Mouse (Mus musculus) lung, embryonic 15.5 days (tissue): ENCODE data around the gene Rrp1. TPM values are rescaled to one million over a fixed set of nuclear protein-coding genes. Genes with fewer than 3 reads are reported as not detected.
"Not testable (repeated sequence)": the region's sequence is repeated elsewhere in the genome, so short reads cannot be mapped to it uniquely, and the experiment has no call there.

Experiments used
- ATAC-seq: fragments of 200-750 bp; cut with Nextera tagmentation; 2 replicates; pipeline ENCODE4 v1.8.0; 2017; ENCODE audit warnings: moderate number of reproducible peaks, borderline replicate concordance; ENCODE audit not compliant: low FRiP score, low TSS enrichment; ENCODE audit errors: extremely low read depth
- H3K27ac ChIP-seq: fragments of 300-500 bp; sonication (generic); 2 replicates; pipeline ENCODE4 v1.5.1; 2015; ENCODE audit warnings: moderate library complexity, mild to moderate bottlenecking, inconsistent platforms
- H3K27me3 ChIP-seq: fragments of 300-500 bp; sonication (generic); 2 replicates; pipeline ENCODE4 v1.6.1; 2015; ENCODE audit warnings: inconsistent platforms
- H3K36me3 ChIP-seq: fragments of 300-500 bp; sonication (generic); 2 replicates; pipeline ENCODE4 v1.6.1; 2015; ENCODE audit warnings: inconsistent platforms
- H3K4me1 ChIP-seq: fragments of 300-500 bp; sonication (generic); 2 replicates; pipeline ENCODE4 v1.6.1; 2015; ENCODE audit warnings: inconsistent platforms
- H3K4me2 ChIP-seq: fragments of 300-500 bp; sonication (generic); 2 replicates; pipeline ENCODE4 v1.6.1; 2015; ENCODE audit warnings: inconsistent platforms, mild to moderate bottlenecking, moderate library complexity
- H3K4me3 ChIP-seq: fragments of 300-500 bp; sonication (generic); 2 replicates; pipeline ENCODE4 v1.5.1; 2015; ENCODE audit warnings: mild to moderate bottlenecking, inconsistent platforms
- H3K9ac ChIP-seq: fragments of 300-500 bp; sonication (generic); 2 replicates; pipeline ENCODE4 v1.6.1; 2015; ENCODE audit warnings: inconsistent platforms
- H3K9me3 ChIP-seq: fragments of 300-500 bp; sonication (generic); 2 replicates; pipeline ENCODE4 v1.6.1; 2016; ENCODE audit warnings: inconsistent platforms
- WGBS: fragments of 180-500 bp; shearing (Covaris S2); methylation state at CpG from one replicate; pipeline ENCODE4 v1.1.7; 2015; 5-methylcytosine and 5-hydroxymethylcytosine counted together
- polyA plus RNA-seq: library from polyadenylated mRNA; unstranded; fragments of >200 nt; fragmentation: Nextera tagmentation; extraction: Ambion mirVana; gene quantifications from 2 replicates; pipeline ENCODE4 v1.2.1, GENCODE M21; 2015

Gene Rrp1
- polyA plus RNA-seq, 1 experiment from 2014 or later = 284 TPM

- Histone ChIP-seq H3K27me3 (no peaks in the 10 kb centered on the region), H3K9ac (no peak overlapping the region), H3K4me1 (peaks cover 15% of the 10 kb centered on the region; the same call in 1 of the 2 replicates), H3K4me2 (no peak overlapping the region), H3K4me3 (no peak overlapping the region), H3K36me3 (no peaks in the 10 kb centered on the region), H3K9me3 (no peaks in the 10 kb centered on the region), H3K27ac (no peak overlapping the region)
- 39% methylated on average over 4 of the region's 4 CpGs for WGBS
- no peak for ATAC-seq
Observed at GRCm38 (mm10) chr10:78367586-78367985, 45.3 kb downstream of the Rrp1 start.

GRCm38 (mm10) chr10:78366851-78367312 lies 46.0 kb downstream of the Rrp1 start:
- H3K9me3 ChIP-seq = no peaks in the 10 kb centered on the region
- no peak for ATAC-seq
- no peaks in the 10 kb centered on the region for H3K27me3 ChIP-seq
- no peak overlapping the region for H3K4me3 ChIP-seq
- peaks cover 15% of the 10 kb centered on the region; the same call in 1 of the 2 replicates for H3K4me1 ChIP-seq
- no peak overlapping the region for H3K9ac ChIP-seq
- no peaks in the 10 kb centered on the region for H3K36me3 ChIP-seq
- H3K4me2 ChIP-seq = no peak overlapping the region
- 38% methylated on average over 9 of the region's 9 CpGs for WGBS
- H3K27ac ChIP-seq = no peak overlapping the region

- Histone ChIP-seq H3K27me3 (no peaks in the 10 kb centered on the region), H3K4me2 (no peak overlapping the region), H3K27ac (no peak overlapping the region), H3K36me3 (no peaks in the 10 kb centered on the region), H3K4me3 (no peak overlapping the region), H3K9ac (no peak overlapping the region), H3K4me1 (peaks cover 12% of the 10 kb centered on the region; the same call in 1 of the 2 replicates), H3K9me3 (no peaks in the 10 kb centered on the region)
- 32% methylated on average over 5 of the region's 5 CpGs for WGBS
- no peak for ATAC-seq
Observed at GRCm38 (mm10) chr10:78366195-78366834, 46.5 kb downstream of the Rrp1 start.

- Histone ChIP-seq H3K27me3 (no peaks in the 10 kb centered on the region), H3K27ac (no peak overlapping the region), H3K36me3 (no peaks in the 10 kb centered on the region), H3K9me3 (no peaks in the 10 kb centered on the region), H3K9ac (no peak overlapping the region), H3K4me3 (no peak overlapping the region), H3K4me2 (no peak overlapping the region), H3K4me1 (0 out of 2 replicates have a peak, but pooled peaks cover 11% of the 10 kb centered on the region)
- no peak for ATAC-seq
- WGBS = 65% methylated on average over 6 of the region's 6 CpGs
Observed at GRCm38 (mm10) chr10:78365555-78365954, 47.3 kb downstream of the Rrp1 start.

- H3K9ac ChIP-seq = no peak overlapping the region
- WGBS = 36% methylated on average over 2 of the region's 2 CpGs
- no peak overlapping the region for H3K27ac ChIP-seq
- H3K27me3 ChIP-seq = no peaks in the 10 kb centered on the region
- H3K4me2 ChIP-seq = no peak overlapping the region
- no peaks in the 10 kb centered on the region for H3K36me3 ChIP-seq
- no peak overlapping the region for H3K4me3 ChIP-seq
- ATAC-seq = no peak
- H3K9me3 ChIP-seq = no peaks in the 10 kb centered on the region
- H3K4me1 ChIP-seq = 0 out of 2 replicates have a peak, but pooled peaks cover 11% of the 10 kb centered on the region
Observed at GRCm38 (mm10) chr10:78364106-78364505, 48.7 kb downstream of the Rrp1 start.

- WGBS = 86% methylated on average over 6 of the region's 6 CpGs
- H3K27ac ChIP-seq = no peak overlapping the region
- no peak for ATAC-seq
- no peak overlapping the region for H3K4me2 ChIP-seq
- 0 out of 2 replicates have a peak, but pooled peaks cover 11% of the 10 kb centered on the region for H3K4me1 ChIP-seq
- H3K9me3 ChIP-seq = no peaks in the 10 kb centered on the region
- H3K9ac ChIP-seq = no peak overlapping the region
- H3K4me3 ChIP-seq = no peak overlapping the region
- no peaks in the 10 kb centered on the region for H3K27me3 ChIP-seq
- H3K36me3 ChIP-seq = no peaks in the 10 kb centered on the region
Observed at GRCm38 (mm10) chr10:78363366-78363765, 49.5 kb downstream of the Rrp1 start.

- 75% methylated on average over 2 of the region's 2 CpGs for WGBS
- no peak for ATAC-seq
- H3K4me1 ChIP-seq = 0 out of 2 replicates have a peak, but pooled peaks cover 10% of the 10 kb centered on the region
Observed at GRCm38 (mm10) chr10:78361951-78362350, 50.9 kb downstream of the Rrp1 start.

GRCm38 (mm10) chr10:78360290-78360711 lies 52.5 kb downstream of the Rrp1 start:
- H3K4me3 ChIP-seq = no peak overlapping the region
- 0 out of 2 replicates have a peak, but pooled peaks cover 3% of the 10 kb centered on the region for H3K4me1 ChIP-seq
- H3K9me3 ChIP-seq = no peaks in the 10 kb centered on the region
- no peaks in the 10 kb centered on the region for H3K27me3 ChIP-seq
- no peak overlapping the region for H3K9ac ChIP-seq
- no peak overlapping the region for H3K27ac ChIP-seq
- no peak for ATAC-seq
- no peaks in the 10 kb centered on the region for H3K36me3 ChIP-seq
- 51% methylated on average over 3 of the region's 3 CpGs for WGBS
- no peak overlapping the region for H3K4me2 ChIP-seq

More at GRCm38 (mm10) chr10:78361951-78362350, 50.9 kb downstream of the Rrp1 start:
- Histone ChIP-seq H3K9ac (no peak overlapping the region), H3K27ac (no peak overlapping the region), H3K4me2 (no peak overlapping the region), H3K27me3 (no peaks in the 10 kb centered on the region), H3K36me3 (no peaks in the 10 kb centered on the region), H3K9me3 (no peaks in the 10 kb centered on the region), H3K4me3 (no peak overlapping the region)

GRCm38 (mm10) chr10:78358999-78359398 lies 53.8 kb downstream of the Rrp1 start:
- H3K27ac ChIP-seq, H3K4me2 ChIP-seq, H3K27me3 ChIP-seq, H3K4me1 ChIP-seq, ATAC-seq, H3K36me3 ChIP-seq, H3K4me3 ChIP-seq, H3K9me3 ChIP-seq, H3K9ac ChIP-seq: not testable (repeated sequence)
- WGBS = 85% methylated on average over 3 of the region's 3 CpGs

GRCm38 (mm10) chr10:78358266-78358665 lies 54.6 kb downstream of the Rrp1 start:
- no peak overlapping the region for H3K9ac ChIP-seq
- no peak for ATAC-seq
- H3K4me3 ChIP-seq = no peak overlapping the region
- H3K9me3 ChIP-seq = no peaks in the 10 kb centered on the region
- WGBS = 81% methylated on average over 4 of the region's 4 CpGs
- H3K36me3 ChIP-seq = no peaks in the 10 kb centered on the region
- no peak overlapping the region for H3K27ac ChIP-seq
- H3K27me3 ChIP-seq = no peaks in the 10 kb centered on the region
- H3K4me1 ChIP-seq = 0 out of 2 replicates have a peak, but pooled peaks cover 3% of the 10 kb centered on the region
- no peak overlapping the region for H3K4me2 ChIP-seq

- Histone ChIP-seq H3K4me1 (0 out of 2 replicates have a peak, but pooled peaks cover 3% of the 10 kb centered on the region), H3K27me3 (no peaks in the 10 kb centered on the region), H3K36me3 (no peaks in the 10 kb centered on the region), H3K27ac (no peak overlapping the region), H3K9me3 (no peaks in the 10 kb centered on the region), H3K9ac (no peak overlapping the region), H3K4me2 (no peak overlapping the region), H3K4me3 (no peak overlapping the region)
- ATAC-seq = no peak
- 84% methylated on average over 5 of the region's 5 CpGs for WGBS
Observed at GRCm38 (mm10) chr10:78357742-78358141, 55.1 kb downstream of the Rrp1 start.

- H3K4me2 ChIP-seq = no peak overlapping the region
- no peaks in the 10 kb centered on the region for H3K36me3 ChIP-seq
- H3K9me3 ChIP-seq = no peaks in the 10 kb centered on the region
- no peak for ATAC-seq
- no peaks in the 10 kb centered on the region for H3K27me3 ChIP-seq
- 0 out of 2 replicates have a peak overlapping the region, but pooled peaks have one; percentile 56 for H3K27ac ChIP-seq
- H3K4me3 ChIP-seq = no peak overlapping the region
- WGBS = 41% methylated on average over 1 of the region's 1 CpGs
- H3K9ac ChIP-seq = no peak overlapping the region
- peaks cover 8% of the 10 kb centered on the region for H3K4me1 ChIP-seq
Observed at GRCm38 (mm10) chr10:78355931-78356593, 56.8 kb downstream of the Rrp1 start.
